Mouse (Mus musculus) gastrocnemius, postnatal 25 days (tissue): ENCODE results near the gene Tob2. TPM values are rescaled to one million over a fixed set of nuclear protein-coding genes. Genes with fewer than 3 reads are reported as not detected.

ENCODE experiments used
- DNase-seq: peaks from one replicate; pipeline ENCODE4 v3.0.0; 2022
- total RNA-seq, 2 experiments: library from RNA; stranded (reverse); gene quantifications; 1 replicate in 1 of 2; 2 replicates in 1 of 2; pipeline ENCODE4 v1.2.3; 2021

The Tob2 gene
- total RNA-seq, 2 experiments from 2014 or later, result 47.4 to 85.8 TPM

- peak; percentile 99 for DNase-seq
Measured at GRCm38 (mm10) chr15:81810671-81811598, 47.7 kb downstream of the Tob2 start.

- peak; percentile 97 for DNase-seq
Measured at GRCm38 (mm10) chr15:81810150-81810549, 48.4 kb downstream of the Tob2 start.

GRCm38 (mm10) chr15:81809550-81809949, 49.0 kb downstream of the Tob2 start:
- no peak for DNase-seq

DNA sequence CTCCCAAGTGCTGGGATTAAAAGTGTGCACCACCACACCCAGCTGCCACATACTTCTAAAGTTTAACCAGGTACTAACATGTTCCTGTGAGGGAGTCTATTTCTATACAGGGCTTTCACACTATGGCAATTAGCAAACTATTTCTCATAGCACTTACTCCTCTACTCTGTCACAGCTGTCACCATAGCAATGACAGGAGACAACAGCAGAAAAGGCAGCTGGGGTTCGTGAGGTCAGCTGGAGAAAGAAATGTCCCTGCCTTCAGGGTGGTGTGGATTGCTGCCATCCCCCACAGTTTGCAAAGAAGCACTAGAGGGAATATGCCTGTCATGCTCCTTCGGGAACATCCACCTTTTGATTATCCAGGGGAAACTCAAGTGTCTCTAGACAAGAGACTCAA, 49.8 kb downstream of the Tob2 start:
- DNase-seq, result no peak

GRCm38 (mm10) chr15:81806621-81807404, 51.8 kb downstream of the Tob2 start:
- no peak for DNase-seq

GRCm38 (mm10) chr15:81805624-81806023, 53.0 kb downstream of the Tob2 start:
- no peak for DNase-seq

- DNase-seq, result no peak
Measured at GRCm38 (mm10) chr15:81804883-81805282, 53.7 kb downstream of the Tob2 start.

DNA sequence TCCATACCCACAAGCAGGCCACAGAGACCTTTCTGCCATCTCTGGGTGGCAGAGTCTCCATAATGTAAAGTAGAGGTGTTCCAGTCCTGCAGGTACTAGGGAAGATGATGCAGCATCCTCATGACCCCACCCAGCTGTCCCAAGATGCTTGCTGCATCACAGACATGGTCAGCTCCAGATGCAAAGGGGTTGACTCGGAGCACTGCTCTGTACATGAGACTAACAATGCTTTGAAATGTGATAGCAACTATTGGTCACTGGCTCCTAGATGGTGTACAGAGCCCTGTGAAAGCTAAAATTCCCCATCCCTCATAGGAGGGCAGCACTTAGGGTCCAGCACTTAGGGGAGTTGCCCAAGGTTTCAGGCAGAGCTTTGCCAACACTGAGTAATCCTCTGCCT, 54.4 kb downstream of the Tob2 start:
- no peak for DNase-seq

DNA sequence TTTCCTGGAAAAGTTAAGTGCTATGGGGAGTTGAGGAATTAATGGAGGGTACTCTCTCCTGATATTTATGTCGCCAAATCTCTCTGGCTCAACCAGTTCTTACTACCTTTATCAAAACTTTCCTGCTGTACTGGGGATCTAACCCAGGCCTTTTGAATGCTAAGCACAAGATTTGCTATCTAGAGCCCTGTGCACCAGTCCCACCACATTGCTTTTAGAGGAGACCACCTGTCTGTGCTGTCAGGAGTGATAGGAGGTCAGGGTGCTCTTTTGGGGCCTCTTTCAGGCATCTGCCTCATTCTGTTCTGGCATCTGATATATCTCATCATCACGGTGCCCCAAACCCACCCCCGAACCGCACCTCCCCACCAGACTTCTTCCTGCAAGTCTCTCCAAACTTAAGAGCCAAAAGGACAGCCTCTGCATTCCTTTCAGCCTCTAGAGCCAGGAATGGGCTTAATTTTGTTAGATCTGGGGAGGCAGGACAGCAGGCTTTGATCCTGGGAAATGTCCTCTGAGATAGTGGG, 55.1 kb downstream of the Tob2 start:
- DNase-seq, result no peak

GRCm38 (mm10) chr15:81802941-81803351, 55.6 kb downstream of the Tob2 start:
- peak; percentile 78 for DNase-seq

DNA sequence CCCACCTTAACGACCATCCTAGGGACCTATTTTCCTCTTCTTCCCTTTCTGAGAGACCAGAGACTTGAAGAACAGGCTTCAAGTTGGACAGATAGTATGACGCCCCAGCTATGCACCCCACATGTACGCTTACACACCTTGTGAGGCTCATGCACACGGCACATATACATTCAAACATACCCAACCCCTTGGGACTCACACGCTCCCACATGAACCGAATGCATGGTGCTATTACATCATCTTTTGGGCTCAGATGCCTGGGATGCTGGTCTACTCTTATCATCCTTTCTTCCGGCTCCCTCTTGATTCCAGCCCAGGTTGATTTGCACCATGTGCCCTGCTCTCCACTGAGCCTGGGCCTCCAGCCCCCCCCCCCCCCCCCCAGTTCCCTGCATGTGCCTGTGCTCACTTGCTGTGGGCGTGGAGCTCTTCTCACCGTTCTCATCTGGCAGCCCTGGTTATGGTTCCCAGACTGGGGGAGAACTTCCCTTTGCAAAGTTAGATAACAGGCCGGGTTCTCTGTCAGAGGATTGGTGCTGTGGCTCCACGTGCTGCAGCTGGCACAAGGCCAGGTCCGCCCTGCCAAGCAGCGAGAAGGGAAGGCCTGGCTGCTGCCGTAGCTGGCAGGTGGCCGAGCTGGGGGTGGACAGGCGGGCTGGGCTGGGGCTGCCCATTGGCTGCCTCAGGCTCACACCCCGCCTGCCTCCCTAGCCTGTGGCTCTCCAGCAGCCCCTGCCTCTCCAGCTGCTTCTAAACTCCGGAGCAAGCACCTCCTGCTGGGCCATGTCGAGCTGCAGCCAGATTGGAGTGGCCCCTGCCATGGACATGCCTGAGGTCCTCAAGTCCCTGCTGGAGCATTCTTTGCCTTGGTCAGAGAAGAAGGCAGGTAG, 56.4 kb downstream of the Tob2 start, which contains the start of gene Tef:
Gene Tef (plus strand): TSS at position 421 of the 890 bp plus-strand sequence.
- peak; percentile 100 for DNase-seq

- no peak for DNase-seq
Measured at GRCm38 (mm10) chr15:81800391-81800790, 58.2 kb downstream of the Tob2 start.

DNA sequence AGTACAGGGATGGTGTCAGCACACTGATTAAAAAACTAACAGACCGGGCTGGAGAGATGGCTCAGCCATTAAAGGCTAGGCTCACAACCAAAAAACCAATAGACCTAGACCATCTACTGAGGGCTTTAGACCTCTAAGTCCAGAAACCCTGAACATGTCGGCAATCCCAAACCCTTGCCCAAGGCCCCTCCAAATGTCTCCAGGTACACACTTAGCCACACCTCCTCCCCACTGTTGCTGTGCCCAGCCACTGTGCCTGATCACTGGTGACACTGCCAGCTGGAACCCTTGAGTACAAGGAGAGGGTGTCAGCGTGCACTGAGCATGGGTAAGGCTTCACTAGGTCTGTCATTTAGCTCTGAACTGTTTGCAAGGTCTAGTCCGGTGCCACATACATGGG, 60.2 kb downstream of the Tob2 start:
- DNase-seq, result no peak

Other genes starting within 250 kb of the Tob2 start
- 1 to 10 TPM; 5.7 to 7.0 TPM for gene L3mbtl2, start 194.9 kb downstream of the Tob2 start, total RNA-seq
- 1 to 10 TPM in 1 of 2 experiments, under 1 TPM in 1; 0.70 to 1.2 TPM for gene Chadl, start 161.5 kb downstream of the Tob2 start, total RNA-seq
- 10 to 100 TPM; 29.1 to 29.5 TPM for gene Zc3h7b, start 113.7 kb downstream of the Tob2 start, total RNA-seq
- 10 to 100 TPM; 18.7 to 23.1 TPM for gene Rangap1, start 113.3 kb downstream of the Tob2 start, total RNA-seq
- 100 to 1,000 TPM; 113 to 168 TPM for gene Tef, start 56.4 kb downstream of the Tob2 start, total RNA-seq
- gene Phf5a, start 13.1 kb upstream of the Tob2 start, total RNA-seq, result 10 to 100 TPM; 35.3 to 40.3 TPM
- 1,000 to 10,000 TPM; 1,158 to 1,247 TPM for gene Aco2, start 13.5 kb upstream of the Tob2 start, total RNA-seq
- 1 to 10 TPM; 5.9 to 6.3 TPM for gene Polr3h, start 67.4 kb upstream of the Tob2 start, total RNA-seq
- 1 to 10 TPM; 1.8 to 2.6 TPM for gene Csdc2, start 78.0 kb upstream of the Tob2 start, total RNA-seq
- 10 to 100 TPM; 11.9 to 21.6 TPM for gene Pmm1, start 102.1 kb upstream of the Tob2 start, total RNA-seq
- not detected for gene 1700029P11Rik, start 121.7 kb upstream of the Tob2 start, total RNA-seq
- 10 to 100 TPM; 20.8 to 24.9 TPM for gene Xrcc6, start 129.0 kb upstream of the Tob2 start, total RNA-seq
- 10 to 100 TPM; 19.0 to 25.7 TPM for gene Desi1, start 175.1 kb upstream of the Tob2 start, total RNA-seq
- 10 to 100 TPM; 44.6 to 48.5 TPM for gene Snu13, start 188.8 kb upstream of the Tob2 start, total RNA-seq
- not detected for gene 4930407I10Rik, start 200.4 kb upstream of the Tob2 start, total RNA-seq
- under 1 TPM; 0.08 to 0.24 TPM for gene Mei1, start 211.2 kb upstream of the Tob2 start, total RNA-seq